Mouse (Mus musculus) small intestine, adult 2 months (tissue): Measurements from ENCODE around the gene Ror1. TPM values are rescaled to one million over a fixed set of nuclear protein-coding genes. Genes with fewer than 3 reads are reported as not detected.

Source experiments
- H3K27ac ChIP-seq: fragments of 200-500 bp; 2 replicates; pipeline ENCODE4 v1.5.1; 2012; ENCODE audit warnings: low read depth, low read length, control low read depth, inconsistent platforms; ENCODE audit not compliant: insufficient read depth
- H3K27me3 ChIP-seq: fragments of 200-500 bp; 2 replicates; pipeline ENCODE4 v1.6.1; 2012; ENCODE audit warnings: mild to moderate bottlenecking, moderate library complexity, low read length, inconsistent platforms; ENCODE audit not compliant: control insufficient read depth, insufficient read depth
- H3K36me3 ChIP-seq: fragments of 200-500 bp; 2 replicates; pipeline ENCODE4 v1.6.1; 2012; ENCODE audit warnings: mild to moderate bottlenecking, low read length, control low read depth, inconsistent platforms; ENCODE audit not compliant: control insufficient read depth, insufficient read depth
- H3K4me1 ChIP-seq: fragments of 200-500 bp; 2 replicates; pipeline ENCODE4 v1.6.1; 2012; ENCODE audit warnings: low read length, inconsistent platforms, mixed read lengths; ENCODE audit not compliant: control insufficient read depth, insufficient read depth, insufficient read length
- H3K4me3 ChIP-seq: fragments of 200-500 bp; 2 replicates; pipeline ENCODE4 v1.5.1; 2012; ENCODE audit warnings: low read depth, mild to moderate bottlenecking, control low read depth, inconsistent platforms, low read length, moderate library complexity
- CTCF ChIP-seq: fragments of 200-500 bp; IDR thresholded peaks from 2 replicates; pipeline ENCODE4 v1.5.1; 2012; ENCODE audit warnings: low read depth, mild to moderate bottlenecking, control low read depth, inconsistent platforms, low read length, moderate library complexity, mixed read lengths; ENCODE audit not compliant: insufficient replicate concordance, insufficient read length; ENCODE audit errors: extremely low read depth
- POLR2A ChIP-seq: fragments of 200-500 bp; IDR thresholded peaks from 2 replicates; pipeline ENCODE4 v1.6.1; 2012; ENCODE audit warnings: low read depth, mild to moderate bottlenecking, control low read depth, inconsistent platforms, low read length, moderate library complexity
- WGBS: fragments of 180-500 bp; shearing (Covaris S2); methylation state at CpG from one replicate; pipeline ENCODE4 v1.1.7; 2018; 5-methylcytosine and 5-hydroxymethylcytosine counted together
- polyA plus RNA-seq: library from polyadenylated mRNA; depleted of rRNA; stranded (reverse); fragments of >200 nt; gene quantifications from 2 replicates; pipeline ENCODE4 v1.2.3, GENCODE M21; 2012

Ror1 gene
- polyA plus RNA-seq, 1 experiment, result 0.43 TPM

- no peak for TF ChIP-seq POLR2A
- no peak for TF ChIP-seq CTCF
- WGBS, result 76% methylated on average over 8 of the region's 8 CpGs
- H3K27ac ChIP-seq, result no peak overlapping the region
These were observed 187.7 kb downstream of the Ror1 start for GRCm38 (mm10) chr4:100283171-100283880.

GRCm38 (mm10) chr4:100284528-100284927 is 188.9 kb downstream of the Ror1 start:
- TF ChIP-seq POLR2A (no peak), CTCF (no peak)
- Histone ChIP-seq H3K27ac (no peak overlapping the region), H3K4me3 (no peak overlapping the region), H3K4me1 (no peaks in the 10 kb centered on the region), H3K27me3 (no peaks in the 10 kb centered on the region), H3K36me3 (no peaks in the 10 kb centered on the region)
- WGBS, result 78% methylated on average over 6 of the region's 6 CpGs

More at GRCm38 (mm10) chr4:100283171-100283880, 187.7 kb downstream of the Ror1 start:
- Histone ChIP-seq H3K4me1 (no peaks in the 10 kb centered on the region), H3K27me3 (no peaks in the 10 kb centered on the region), H3K4me3 (no peak overlapping the region), H3K36me3 (no peaks in the 10 kb centered on the region)

DNA sequence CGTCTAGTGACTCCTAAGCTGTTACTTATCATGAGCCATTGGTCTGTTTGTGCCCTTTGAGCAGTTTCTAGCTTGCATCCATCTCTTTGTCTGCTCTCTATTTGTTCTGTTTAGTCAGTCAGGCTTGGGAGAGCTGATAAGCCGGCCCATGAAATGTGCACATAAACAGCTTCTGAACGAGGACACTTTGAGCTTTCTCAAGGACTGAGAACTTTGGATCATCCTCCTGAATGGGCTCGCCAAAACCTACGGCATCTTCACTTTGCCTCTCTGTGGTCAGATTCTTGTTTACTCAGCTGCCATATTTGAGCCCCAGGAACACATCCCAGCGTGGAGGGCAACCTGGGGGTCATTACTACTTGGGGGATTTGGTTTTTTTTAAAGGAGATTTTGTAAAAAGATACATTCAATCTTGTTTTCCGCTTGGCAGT is 190.5 kb downstream of the Ror1 start:
- Histone ChIP-seq H3K36me3 (no peaks in the 10 kb centered on the region), H3K27me3 (no peaks in the 10 kb centered on the region), H3K27ac (no peak overlapping the region), H3K4me3 (no peak overlapping the region), H3K4me1 (no peaks in the 10 kb centered on the region)
- 48% methylated on average over 7 of the region's 7 CpGs for WGBS
- TF ChIP-seq CTCF (no peak), POLR2A (no peak)

DNA sequence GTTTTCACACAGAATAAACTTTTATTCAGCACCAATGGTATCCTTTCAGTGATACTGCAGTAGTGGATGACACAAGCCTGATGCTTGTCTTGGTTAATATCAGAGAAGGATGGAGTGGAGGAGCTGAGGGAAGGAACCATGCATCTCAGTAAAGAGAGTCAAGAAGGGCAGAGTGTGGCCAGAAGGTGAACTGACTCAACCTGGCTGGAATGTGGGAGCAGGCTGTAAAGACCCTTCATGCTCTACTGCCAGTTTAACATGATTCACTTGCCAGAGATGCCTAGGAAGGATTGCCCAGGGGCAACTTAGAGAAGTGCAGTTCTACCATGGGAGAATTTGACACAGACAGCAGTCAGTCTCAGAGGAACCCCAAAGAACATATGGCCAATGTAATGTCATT is 191.2 kb downstream of the Ror1 start:
- H3K27me3 ChIP-seq, result no peaks in the 10 kb centered on the region
- TF ChIP-seq CTCF, result no peak
- no peak for TF ChIP-seq POLR2A
- H3K27ac ChIP-seq, result no peak overlapping the region
- no peaks in the 10 kb centered on the region for H3K36me3 ChIP-seq
- H3K4me1 ChIP-seq, result no peaks in the 10 kb centered on the region
- no peak overlapping the region for H3K4me3 ChIP-seq

- no peaks in the 10 kb centered on the region for H3K36me3 ChIP-seq
- H3K27me3 ChIP-seq, result no peaks in the 10 kb centered on the region
- no peaks in the 10 kb centered on the region for H3K4me1 ChIP-seq
- TF ChIP-seq POLR2A, result no peak
- TF ChIP-seq CTCF, result no peak
- no peak overlapping the region for H3K4me3 ChIP-seq
- 80% methylated on average over 4 of the region's 4 CpGs for WGBS
- H3K27ac ChIP-seq, result no peak overlapping the region
These were observed 192.2 kb downstream of the Ror1 start for GRCm38 (mm10) chr4:100287829-100288228.

GRCm38 (mm10) chr4:100291015-100291651 is 195.5 kb downstream of the Ror1 start:
- no peak overlapping the region for H3K27ac ChIP-seq
- no peaks in the 10 kb centered on the region for H3K27me3 ChIP-seq
- H3K4me1 ChIP-seq, result no peaks in the 10 kb centered on the region
- 75% methylated on average over 5 of the region's 5 CpGs for WGBS
- no peaks in the 10 kb centered on the region for H3K36me3 ChIP-seq
- TF ChIP-seq POLR2A (no peak), CTCF (no peak)
- H3K4me3 ChIP-seq, result no peak overlapping the region

GRCm38 (mm10) chr4:100297678-100298077 is 202.1 kb downstream of the Ror1 start:
- whole genome bisulfite sequencing, result 63% methylated on average over 6 of the region's 6 CpGs
- Histone ChIP-seq H3K27ac (no peak overlapping the region), H3K4me3 (no peak overlapping the region), H3K36me3 (no peaks in the 10 kb centered on the region), H3K4me1 (no peaks in the 10 kb centered on the region), H3K27me3 (no peaks in the 10 kb centered on the region)
- TF ChIP-seq POLR2A, result no peak
- TF ChIP-seq CTCF, result no peak
